Mouse (Mus musculus): ENCODE measurements around the gene Wdr6. TPM values are rescaled to one million over a fixed set of nuclear protein-coding genes. Genes with fewer than 3 reads are reported as not detected.

The Wdr6 gene
- total RNA-seq, 2 experiments from 2014 or later = 282 TPM

DNA sequence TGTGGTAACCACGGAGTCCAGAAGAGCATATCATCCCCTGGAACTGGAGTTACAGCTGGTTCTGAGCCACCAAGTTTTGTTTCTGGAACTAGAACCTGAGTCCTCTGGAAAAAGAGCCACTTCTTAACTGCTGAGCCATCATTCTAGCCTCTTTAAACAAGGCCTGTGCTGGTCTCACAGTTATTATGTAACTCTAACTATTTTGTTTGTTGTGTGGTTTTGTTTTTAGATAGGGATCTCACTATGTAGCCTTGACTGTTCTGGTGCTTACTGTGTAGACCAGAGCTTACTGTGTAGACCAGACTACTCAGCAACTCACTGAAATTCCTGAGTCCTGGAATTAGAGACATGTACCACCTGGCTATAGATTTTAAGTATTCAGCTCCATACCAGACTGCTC lies 31.7 kb downstream of the Wdr6 start:
- DNase-seq (ENCODE audit: extremely low spot score in 1 of 2, low spot score in 2 of 2) = no peak
- intact Hi-C loops (cut with DNase I) = no loop called here

DNA sequence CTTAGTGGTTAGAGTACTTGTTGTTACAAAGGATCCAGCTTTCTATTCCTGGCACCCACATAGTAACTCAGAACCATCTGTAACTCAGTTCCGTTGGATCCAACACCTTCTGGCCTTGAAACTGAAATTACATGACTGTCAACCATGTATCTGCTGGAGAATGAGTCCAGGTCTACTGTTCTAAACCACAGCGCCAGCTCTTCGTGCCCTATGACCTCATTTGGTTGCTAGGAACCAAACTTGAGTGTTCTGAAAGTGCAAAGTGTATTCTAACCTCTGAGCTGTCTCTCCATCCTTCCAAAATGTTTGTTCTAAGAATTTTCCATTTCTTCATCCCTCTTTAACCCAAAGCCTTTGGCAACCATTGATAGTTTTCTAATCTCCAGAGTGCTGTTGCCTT lies 32.6 kb downstream of the Wdr6 start:
- intact Hi-C loops (cut with DNase I) = no loop called here
- DNase-seq (ENCODE audit: extremely low spot score in 1 of 2, low spot score in 2 of 2) = no peak

DNA sequence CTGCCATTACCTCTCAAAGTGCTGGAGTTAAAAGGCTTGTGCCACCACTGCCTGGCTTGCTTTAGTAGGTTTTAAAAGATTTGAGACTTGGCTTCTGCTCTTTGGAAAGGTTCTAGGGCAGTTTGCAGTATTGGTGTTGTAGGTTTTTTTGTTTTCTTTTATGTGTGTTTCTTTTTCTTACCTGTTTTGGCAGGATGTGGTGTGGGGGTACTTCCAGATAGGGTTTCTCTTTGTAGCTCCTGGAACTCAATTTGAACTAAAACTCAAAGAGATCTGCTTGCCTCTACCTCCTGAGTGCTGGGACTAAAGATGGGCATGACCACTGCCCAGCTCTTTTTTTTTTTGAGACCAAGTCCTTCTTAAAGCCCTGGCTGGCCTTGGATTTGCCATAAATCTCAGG lies 37.7 kb downstream of the Wdr6 start:
- DNase-seq (ENCODE audit: extremely low spot score in 1 of 2, low spot score in 2 of 2) = no peak
- intact Hi-C loops (cut with DNase I) = no loop called here

DNA sequence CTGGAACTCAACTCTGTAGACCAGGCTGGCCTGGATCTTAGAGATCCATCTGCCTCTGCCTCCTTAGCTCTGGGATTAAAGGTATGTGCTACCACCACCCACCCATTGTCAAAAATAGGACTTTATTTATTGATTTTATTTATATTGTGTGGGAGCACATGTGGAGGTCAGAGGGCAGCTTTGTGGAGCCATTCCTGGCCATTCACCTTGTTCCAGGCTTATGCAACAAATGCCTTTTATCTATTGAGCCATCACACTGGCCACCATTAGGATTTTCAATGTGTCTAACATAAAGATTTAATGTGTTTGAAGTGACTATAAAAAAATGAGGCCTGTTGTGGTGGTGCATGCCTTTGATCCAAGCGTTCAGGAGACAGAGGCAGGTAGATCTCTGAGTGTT lies 47.0 kb downstream of the Wdr6 start:
- no peak for DNase-seq (ENCODE audit: extremely low spot score in 1 of 2, low spot score in 2 of 2)
- intact Hi-C loops (cut with DNase I) = loop anchor here (10.0 kb wide), 1 partner anchor 167 kb away; no protein-coding TSS in a partner anchor

DNA sequence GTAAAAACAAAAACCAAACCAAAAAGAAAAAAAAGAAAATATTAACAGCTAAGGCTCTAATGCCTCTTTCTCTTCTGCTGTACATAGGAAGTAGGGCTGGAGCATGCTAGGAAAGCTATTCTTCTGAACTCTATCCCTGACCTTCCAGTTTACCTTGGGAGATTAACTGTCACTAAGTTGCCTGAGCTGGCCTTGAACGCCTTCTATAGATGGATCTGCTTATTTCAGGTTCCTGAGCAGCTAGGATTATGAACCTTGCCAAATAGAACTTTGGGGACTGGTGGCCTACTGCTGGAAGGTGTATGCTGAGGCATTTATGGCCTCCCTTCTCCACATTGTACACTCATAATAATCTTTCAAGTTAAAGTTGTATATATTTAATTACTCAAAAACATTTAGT lies 47.6 kb downstream of the Wdr6 start:
- no peak for DNase-seq (ENCODE audit: extremely low spot score in 1 of 2, low spot score in 2 of 2)
- intact Hi-C loops (cut with DNase I) = loop anchor here (10.0 kb wide), 1 partner anchor 166 kb away; no protein-coding TSS in a partner anchor

DNA sequence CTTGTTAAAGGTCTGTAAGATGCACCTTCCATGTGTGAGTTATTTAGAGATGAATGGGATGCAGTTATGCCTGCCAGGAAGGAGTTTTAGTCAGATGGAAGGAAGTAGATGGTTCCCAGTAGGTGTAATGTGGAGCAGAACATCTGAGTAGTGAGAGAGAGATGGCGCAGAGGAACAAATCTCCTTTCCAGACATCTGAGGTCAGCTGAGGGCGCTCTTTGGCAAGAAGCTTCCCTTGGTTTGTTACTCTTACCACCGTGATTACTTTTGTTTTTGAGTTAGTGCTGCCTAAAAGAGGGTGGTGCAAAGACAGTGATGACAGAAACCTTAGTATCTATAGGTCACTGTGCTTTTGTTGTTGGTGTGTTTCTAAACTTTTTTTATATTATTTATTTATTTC lies 53.1 kb downstream of the Wdr6 start:
- intact Hi-C loops (cut with DNase I) = no loop called here
- DNase-seq (ENCODE audit: extremely low spot score in 1 of 2, low spot score in 2 of 2) = no peak

DNA sequence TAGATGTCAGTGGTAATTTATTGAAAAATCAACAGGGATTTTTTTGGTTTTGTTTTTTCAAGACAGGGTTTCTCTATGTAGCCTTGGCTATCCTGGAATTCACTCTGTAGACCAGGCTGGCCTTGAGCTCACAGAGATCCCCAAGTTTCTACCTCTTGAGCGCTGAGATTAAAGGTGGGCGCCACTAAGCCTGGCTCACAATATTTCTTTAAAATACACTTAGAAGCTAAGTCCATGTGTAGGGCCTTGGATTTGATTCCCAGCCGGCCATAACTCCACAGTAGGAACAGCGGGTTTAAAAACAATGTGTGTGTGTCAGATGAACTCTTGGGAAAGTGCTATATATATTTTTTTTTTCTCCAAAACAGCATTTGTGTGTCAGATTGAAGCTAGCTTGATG lies 55.2 kb downstream of the Wdr6 start:
- intact Hi-C loops (cut with DNase I) = no loop called here

More for the DNA sequence above, 55.2 kb downstream of the Wdr6 start:
- no peak for DNase-seq (ENCODE audit: extremely low spot score in 1 of 2, low spot score in 2 of 2)

Small RNA genes within 50 kb of the gene (microRNA-seq; reads per million reads assigned to microRNA genes)
- gene Gm24083 = not detected
- not detected for gene Mir191
- gene Mir425 = 761 reads per million, percentile 75 among the genes with 10 or more reads in this experiment

Other genes starting within 250 kb of the Wdr6 start
- 10 to 100 TPM; 91.2 to 92.6 TPM for gene Gpx1, start 239.8 kb downstream of the Wdr6 start, total RNA-seq (2021)
- gene Usp4, start 230.9 kb downstream of the Wdr6 start, total RNA-seq (2021) = 100 to 1,000 TPM; 122 to 125 TPM
- gene 1700102P08Rik, start 185.9 kb downstream of the Wdr6 start, total RNA-seq (2021) = 1 to 10 TPM; 1.4 to 2.1 TPM
- under 1 TPM; 0.19 to 0.26 TPM for gene Ccdc36, start 150.3 kb downstream of the Wdr6 start, total RNA-seq (2021)
- gene BC048562, start 142.3 kb downstream of the Wdr6 start, total RNA-seq (2021) = not detected
- 10 to 100 TPM; 38.7 to 39.6 TPM for gene Ccdc71, start 118.2 kb downstream of the Wdr6 start, total RNA-seq (2021)
- 10 to 100 TPM; 32.5 to 35.9 TPM for gene Klhdc8b, start 117.2 kb downstream of the Wdr6 start, total RNA-seq (2021)
- gene Lamb2, start 99.0 kb downstream of the Wdr6 start, total RNA-seq (2021) = 10 to 100 TPM; 29.6 to 34.2 TPM
- gene Usp19, start 88.1 kb downstream of the Wdr6 start, total RNA-seq (2021) = 100 to 1,000 TPM; 104 to 114 TPM
- gene Qars, start 71.0 kb downstream of the Wdr6 start, total RNA-seq (2021) = 10 to 100 TPM; 82.9 to 91.8 TPM
- gene Qrich1, start 61.9 kb downstream of the Wdr6 start, total RNA-seq (2021) = 100 to 1,000 TPM; 125 to 131 TPM
- gene Impdh2, start 18.5 kb downstream of the Wdr6 start, total RNA-seq (2021) = 10 to 100 TPM; 64.3 to 68.3 TPM
- gene Ndufaf3, start 11.3 kb downstream of the Wdr6 start, total RNA-seq (2021) = 10 to 100 TPM; 53.3 to 57.0 TPM
- 10 to 100 TPM; 70.9 to 76.1 TPM for gene Dalrd3, start 8.9 kb downstream of the Wdr6 start, total RNA-seq (2021)
- gene P4htm, start 18.9 kb upstream of the Wdr6 start, total RNA-seq (2021) = 10 to 100 TPM; 47.8 to 52.2 TPM
- gene Arih2, start 70.6 kb upstream of the Wdr6 start, total RNA-seq (2021) = 10 to 100 TPM; 46.7 to 48.8 TPM
- 10 to 100 TPM; 15.7 to 16.5 TPM for gene Slc25a20, start 83.3 kb upstream of the Wdr6 start, total RNA-seq (2021)
- gene Prkar2a, start 110.6 kb upstream of the Wdr6 start, total RNA-seq (2021) = 10 to 100 TPM; 54.3 to 58.7 TPM
- gene Ip6k2, start 205.1 kb upstream of the Wdr6 start, total RNA-seq (2021) = 100 to 1,000 TPM; 165 to 170 TPM
- gene Nckipsd, start 229.6 kb upstream of the Wdr6 start, total RNA-seq (2021) = 10 to 100 TPM; 27.7 to 31.7 TPM
- 10 to 100 TPM; 57.2 to 62.0 TPM for gene Celsr3, start 247.6 kb upstream of the Wdr6 start, total RNA-seq (2021)

All from left cerebral cortex, postnatal 10 days (tissue).